Mouse (Mus musculus): ENCODE results near the gene Frmd4a. TPM values are rescaled to one million over a fixed set of nuclear protein-coding genes. Genes with fewer than 3 reads are reported as not detected.

Frmd4a gene
- polyA plus RNA-seq, 2 experiments, result 39.6 to 47.0 TPM

GRCm38 (mm10) chr2:4635804-4636203 is 618.3 kb downstream of the Frmd4a start:
- no peak for TF ChIP-seq POLR2A (IDR thresholded peaks at IDR 0.05; ENCODE audit: borderline replicate concordance, extremely low read depth, insufficient read depth, insufficient read length)
- peak; percentile 12 for DNase-seq (ENCODE audit: low spot score)
- Histone ChIP-seq H3K4me1 (ENCODE audit: control insufficient read depth, insufficient read depth, low read length) (no peaks in the 10 kb centered on the region), H3K4me3 (replicated peaks; ENCODE audit: low read length) (no peak overlapping the region), H3K27ac (replicated peaks; ENCODE audit: low read depth, low read length) (no peak overlapping the region), H3K27me3 (ENCODE audit: control insufficient read depth, insufficient read depth, low read length) (no peaks in the 10 kb centered on the region), H3K9me3 (ENCODE audit: control insufficient read depth, low read length) (no peaks in the 10 kb centered on the region), H3K4me2 (replicated peaks; ENCODE audit: low read depth, low read length, severe bottlenecking) (no peak overlapping the region), H3K9ac (ENCODE audit: low read depth, low read length, severe bottlenecking) (no peak overlapping the region), H3K36me3 (ENCODE audit: control insufficient read depth, insufficient read depth, low read length) (peaks cover 84% of the 10 kb centered on the region)
- no peak for ATAC-seq (ENCODE audit: low FRiP score, low read depth)
- 92% methylated on average over 8 of the region's 8 CpGs for WGBS

GRCm38 (mm10) chr2:4636656-4637055 is 619.1 kb downstream of the Frmd4a start:
- no peak for TF ChIP-seq POLR2A (IDR thresholded peaks at IDR 0.05; ENCODE audit: borderline replicate concordance, extremely low read depth, insufficient read depth, insufficient read length)
- H3K36me3 ChIP-seq (ENCODE audit: control insufficient read depth, insufficient read depth, low read length), result peaks cover 79% of the 10 kb centered on the region
- no peak overlapping the region for H3K4me2 ChIP-seq (replicated peaks; ENCODE audit: low read depth, low read length, severe bottlenecking)
- H3K9me3 ChIP-seq (ENCODE audit: control insufficient read depth, low read length), result no peaks in the 10 kb centered on the region
- no peaks in the 10 kb centered on the region for H3K27me3 ChIP-seq (ENCODE audit: control insufficient read depth, insufficient read depth, low read length)
- no peaks in the 10 kb centered on the region for H3K4me1 ChIP-seq (ENCODE audit: control insufficient read depth, insufficient read depth, low read length)
- ATAC-seq (ENCODE audit: low FRiP score, low read depth), result no peak
- 93% methylated on average over 7 of the region's 7 CpGs for WGBS
- no peak overlapping the region for H3K9ac ChIP-seq (ENCODE audit: low read depth, low read length, severe bottlenecking)
- H3K4me3 ChIP-seq (replicated peaks; ENCODE audit: low read length), result no peak overlapping the region
- H3K27ac ChIP-seq (replicated peaks; ENCODE audit: low read depth, low read length), result no peak overlapping the region
- DNase-seq (ENCODE audit: low spot score), result no peak

- ATAC-seq (ENCODE audit: low FRiP score, low read depth), result no peak
- Histone ChIP-seq H3K4me3 (replicated peaks; ENCODE audit: low read length) (no peak overlapping the region), H3K27me3 (ENCODE audit: control insufficient read depth, insufficient read depth, low read length) (no peaks in the 10 kb centered on the region), H3K9me3 (ENCODE audit: control insufficient read depth, low read length) (no peaks in the 10 kb centered on the region), H3K27ac (replicated peaks; ENCODE audit: low read depth, low read length) (no peak overlapping the region), H3K4me1 (ENCODE audit: control insufficient read depth, insufficient read depth, low read length) (no peaks in the 10 kb centered on the region), H3K9ac (ENCODE audit: low read depth, low read length, severe bottlenecking) (no peak overlapping the region), H3K36me3 (ENCODE audit: control insufficient read depth, insufficient read depth, low read length) (peaks cover 78% of the 10 kb centered on the region), H3K4me2 (replicated peaks; ENCODE audit: low read depth, low read length, severe bottlenecking) (no peak overlapping the region)
- no peak for TF ChIP-seq POLR2A (IDR thresholded peaks at IDR 0.05; ENCODE audit: borderline replicate concordance, extremely low read depth, insufficient read depth, insufficient read length)
- WGBS, result 85% methylated on average over 3 of the region's 3 CpGs
- DNase-seq (ENCODE audit: low spot score), result no peak
These were observed 620.7 kb downstream of the Frmd4a start for GRCm38 (mm10) chr2:4638189-4638588.

GRCm38 (mm10) chr2:4645066-4645465 is 627.5 kb downstream of the Frmd4a start:
- Histone ChIP-seq H3K9me3 (ENCODE audit: control insufficient read depth, low read length) (no peaks in the 10 kb centered on the region), H3K4me1 (ENCODE audit: control insufficient read depth, insufficient read depth, low read length) (no peaks in the 10 kb centered on the region), H3K4me3 (replicated peaks; ENCODE audit: low read length) (no peak overlapping the region), H3K27ac (replicated peaks; ENCODE audit: low read depth, low read length) (no peak overlapping the region), H3K27me3 (ENCODE audit: control insufficient read depth, insufficient read depth, low read length) (no peaks in the 10 kb centered on the region), H3K9ac (ENCODE audit: low read depth, low read length, severe bottlenecking) (no peak overlapping the region), H3K36me3 (ENCODE audit: control insufficient read depth, insufficient read depth, low read length) (peaks cover 49% of the 10 kb centered on the region), H3K4me2 (replicated peaks; ENCODE audit: low read depth, low read length, severe bottlenecking) (no peak overlapping the region)
- WGBS, result 82% methylated on average over 4 of the region's 4 CpGs
- TF ChIP-seq POLR2A (IDR thresholded peaks at IDR 0.05; ENCODE audit: borderline replicate concordance, extremely low read depth, insufficient read depth, insufficient read length), result no peak
- no peak for ATAC-seq (ENCODE audit: low FRiP score, low read depth)
- DNase-seq (ENCODE audit: low spot score), result no peak

- H3K4me3 ChIP-seq (replicated peaks; ENCODE audit: low read length), result no peak overlapping the region
- no peak overlapping the region for H3K9ac ChIP-seq (ENCODE audit: low read depth, low read length, severe bottlenecking)
- peaks cover 4% of the 10 kb centered on the region for H3K4me1 ChIP-seq (ENCODE audit: control insufficient read depth, insufficient read depth, low read length)
- ATAC-seq (ENCODE audit: low FRiP score, low read depth) (no peak), DNase-seq (ENCODE audit: low spot score) (no peak)
- no peaks in the 10 kb centered on the region for H3K9me3 ChIP-seq (ENCODE audit: control insufficient read depth, low read length)
- H3K36me3 ChIP-seq (ENCODE audit: control insufficient read depth, insufficient read depth, low read length), result peaks cover 35% of the 10 kb centered on the region
- TF ChIP-seq POLR2A (IDR thresholded peaks at IDR 0.05; ENCODE audit: borderline replicate concordance, extremely low read depth, insufficient read depth, insufficient read length), result no peak
- no peak overlapping the region for H3K4me2 ChIP-seq (replicated peaks; ENCODE audit: low read depth, low read length, severe bottlenecking)
- H3K27ac ChIP-seq (replicated peaks; ENCODE audit: low read depth, low read length), result no peak overlapping the region
- 97% methylated on average over 4 of the region's 4 CpGs for WGBS
- no peaks in the 10 kb centered on the region for H3K27me3 ChIP-seq (ENCODE audit: control insufficient read depth, insufficient read depth, low read length)
These were observed 630.6 kb downstream of the Frmd4a start for GRCm38 (mm10) chr2:4648094-4648493.

- no peak for TF ChIP-seq POLR2A (IDR thresholded peaks at IDR 0.05; ENCODE audit: borderline replicate concordance, extremely low read depth, insufficient read depth, insufficient read length)
- peaks cover 4% of the 10 kb centered on the region for H3K4me1 ChIP-seq (ENCODE audit: control insufficient read depth, insufficient read depth, low read length)
- H3K27ac ChIP-seq (replicated peaks; ENCODE audit: low read depth, low read length), result no peak overlapping the region
- H3K36me3 ChIP-seq (ENCODE audit: control insufficient read depth, insufficient read depth, low read length), result peaks cover 29% of the 10 kb centered on the region
- H3K27me3 ChIP-seq (ENCODE audit: control insufficient read depth, insufficient read depth, low read length), result no peaks in the 10 kb centered on the region
- H3K4me2 ChIP-seq (replicated peaks; ENCODE audit: low read depth, low read length, severe bottlenecking), result no peak overlapping the region
- no peak overlapping the region for H3K9ac ChIP-seq (ENCODE audit: low read depth, low read length, severe bottlenecking)
- DNase-seq (ENCODE audit: low spot score), result no peak
- no peak for ATAC-seq (ENCODE audit: low FRiP score, low read depth)
- WGBS, result 98% methylated on average over 2 of the region's 2 CpGs
- no peaks in the 10 kb centered on the region for H3K9me3 ChIP-seq (ENCODE audit: control insufficient read depth, low read length)
- no peak overlapping the region for H3K4me3 ChIP-seq (replicated peaks; ENCODE audit: low read length)
These were observed 632.1 kb downstream of the Frmd4a start for GRCm38 (mm10) chr2:4649646-4650045.
